Mouse (Mus musculus) E14TG2a.4 (cell line): ENCODE measurements around the gene D17Wsu92e.

Source experiments
- CTCF ChIP-seq: conservative IDR thresholded peaks from 2 replicates; pipeline ENCODE4 v1.5.1; 2014; ENCODE audit warnings: low read length
- POU5F1 ChIP-seq: IDR thresholded peaks from 2 replicates; pipeline ENCODE4 v1.6.1; 2014; ENCODE audit warnings: low read length, borderline replicate concordance

DNA sequence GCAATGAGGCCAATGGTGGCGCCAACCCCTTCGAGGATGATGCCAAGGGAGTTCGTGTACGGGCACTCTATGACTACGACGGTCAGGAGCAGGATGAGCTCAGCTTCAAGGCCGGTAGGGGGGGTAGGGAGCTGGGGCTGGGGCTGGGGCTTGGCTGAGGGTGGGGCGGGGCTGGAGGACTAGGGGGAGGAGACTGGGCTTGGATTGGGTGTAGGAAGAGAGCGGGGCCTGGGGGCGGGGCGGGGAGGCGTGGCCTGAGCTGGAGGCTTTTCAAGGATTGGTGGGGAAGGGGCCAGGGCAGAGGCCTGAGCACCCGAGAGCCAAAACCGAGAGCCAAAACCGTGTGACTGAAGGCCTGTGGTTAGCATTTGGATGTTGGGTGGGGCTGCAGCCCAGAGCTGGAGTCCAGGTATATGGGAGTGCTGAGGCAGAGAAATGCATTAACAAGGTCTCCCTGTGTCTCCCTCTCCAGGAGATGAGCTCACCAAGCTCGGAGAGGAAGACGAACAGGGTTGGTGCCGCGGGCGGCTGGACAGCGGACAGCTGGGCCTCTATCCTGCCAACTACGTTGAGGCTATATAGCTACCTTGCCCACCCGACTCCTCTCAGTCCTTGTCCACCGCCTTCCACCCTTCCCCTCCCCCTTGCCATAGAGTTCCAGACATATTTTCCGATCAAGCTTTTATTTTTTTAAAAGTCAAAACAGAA is 112.3 kb downstream of the D17Wsu92e start:
- TF ChIP-seq CTCF (no peak), POU5F1 (no peak)
